Mouse (Mus musculus): ENCODE measurements at regions not wholly inside any gene's neighbourhood (a gene's known extent, or its start where the extent isn't known, plus 50 kb on each side); places are given as distances from the start of the nearest gene placed in this dataset.

GRCm38 (mm10) chr16:78737902-78738301 lies 161.4 kb upstream of the D16Ertd472e start:
- no peak for TF ChIP-seq CTCF (IDR thresholded peaks at IDR 0.05; ENCODE audit: low read depth, low read length)
- no peak for DNase-seq (ENCODE audit: low spot score)
- H3K4me3 ChIP-seq (ENCODE audit: low read depth, low read length) = no peak overlapping the region
- no peaks in the 10 kb centered on the region for H3K4me1 ChIP-seq (ENCODE audit: insufficient read depth, low read depth, low read length)
- no peak for ATAC-seq (ENCODE audit: extremely low read depth, insufficient number of reproducible peaks, low FRiP score, poor library complexity, severe bottlenecking)
- no peaks in the 10 kb centered on the region for H3K36me3 ChIP-seq (replicated peaks)
- H3K27me3 ChIP-seq (ENCODE audit: insufficient read depth, low read length) = no peaks in the 10 kb centered on the region
- H3K9me3 ChIP-seq (replicated peaks) = peaks cover 10% of the 10 kb centered on the region; the same call in 1 of the 2 replicates

DNA sequence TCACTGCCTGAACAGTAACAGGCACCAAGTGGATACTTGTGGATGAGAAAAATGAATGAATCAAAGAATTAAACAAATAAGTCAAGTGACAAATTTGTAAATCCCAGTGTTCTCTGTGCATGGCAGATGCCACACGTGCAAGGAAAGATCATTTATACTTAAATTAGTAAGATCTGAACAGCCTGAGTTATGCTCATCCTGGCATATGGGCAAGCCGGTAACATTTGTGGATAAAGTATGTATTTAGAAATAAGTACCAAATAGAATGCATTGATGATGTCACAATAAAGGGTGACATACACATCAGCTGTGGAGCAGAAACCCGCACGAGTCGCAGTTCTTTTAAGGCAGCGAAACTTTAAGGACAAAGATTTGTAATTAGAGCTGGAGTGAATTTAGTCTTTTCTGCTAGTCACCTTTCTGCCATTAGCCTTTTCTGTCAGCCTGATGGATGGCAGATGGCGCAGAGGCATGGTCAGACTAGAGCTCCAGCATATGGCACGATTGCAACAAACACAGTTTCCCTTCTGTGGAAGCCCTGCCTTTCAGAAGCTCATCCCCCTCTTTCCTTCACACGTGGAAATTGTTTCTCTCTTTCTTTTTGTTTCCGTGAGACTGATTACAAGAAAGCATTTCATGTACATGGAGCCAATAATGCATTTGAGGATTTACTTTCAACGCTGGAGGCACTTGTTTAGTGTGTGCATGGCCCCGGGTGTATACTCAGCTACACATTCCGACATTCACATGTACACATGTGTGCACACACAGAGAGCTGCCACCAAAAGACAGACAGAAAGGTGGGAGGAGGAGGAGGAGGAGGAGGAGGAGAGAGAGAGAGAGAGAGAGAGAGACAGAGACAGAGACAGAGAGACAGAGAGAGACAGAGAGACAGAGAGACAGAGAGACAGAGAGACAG lies 154.3 kb upstream of the D16Ertd472e start:
- Histone ChIP-seq H3K36me3 (replicated peaks) (no peaks in the 10 kb centered on the region), H3K4me3 (ENCODE audit: low read depth, low read length) (no peak overlapping the region), H3K4me1 (ENCODE audit: insufficient read depth, low read depth, low read length) (no peaks in the 10 kb centered on the region), H3K9me3 (replicated peaks) (0 out of 2 replicates have a peak, but pooled peaks cover 8% of the 10 kb centered on the region), H3K27me3 (ENCODE audit: insufficient read depth, low read length) (no peaks in the 10 kb centered on the region)
- DNase-seq (ENCODE audit: low spot score) (no peak), ATAC-seq (ENCODE audit: extremely low read depth, insufficient number of reproducible peaks, low FRiP score, poor library complexity, severe bottlenecking) (no peak)
- no peak for TF ChIP-seq GATA1 (IDR thresholded peaks at IDR 0.05; ENCODE audit: borderline replicate concordance, low read length)
- no peak for TF ChIP-seq GATA2 (IDR thresholded peaks at IDR 0.05; ENCODE audit: borderline replicate concordance, low read depth, low read length)
- TF ChIP-seq POLR2AphosphoS5 (IDR thresholded peaks at IDR 0.05; ENCODE audit: insufficient replicate concordance, low read depth, low read length) = no peak
- no peak for TF ChIP-seq CTCF (IDR thresholded peaks at IDR 0.05; ENCODE audit: low read depth, low read length)
- no peak for TF ChIP-seq TAL1 (conservative IDR thresholded peaks at IDR 0.05; ENCODE audit: low read depth, low read length)

DNA sequence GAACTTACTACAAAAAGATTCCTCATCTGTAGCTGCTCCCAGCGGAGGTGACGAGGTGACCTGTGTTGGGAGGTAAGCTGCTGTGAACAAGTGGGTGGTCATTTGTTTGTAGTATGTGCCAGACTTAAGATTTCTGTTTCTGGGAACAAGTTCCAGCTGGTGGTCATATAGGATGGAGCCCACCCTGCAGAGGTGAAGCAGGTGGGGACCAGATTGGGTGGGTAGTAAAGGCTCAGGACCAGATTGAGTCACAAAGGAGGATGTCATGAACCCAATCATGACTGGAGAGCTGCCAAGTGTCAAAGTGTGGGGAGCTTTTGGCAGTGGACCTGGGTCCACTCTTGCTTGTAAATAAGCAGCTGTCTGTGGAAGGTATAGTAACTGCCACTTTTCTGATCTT lies 149.0 kb upstream of the D16Ertd472e start:
- H3K4me3 ChIP-seq (ENCODE audit: low read depth, low read length) = no peak overlapping the region
- TF ChIP-seq POLR2AphosphoS5 (IDR thresholded peaks at IDR 0.05; ENCODE audit: insufficient replicate concordance, low read depth, low read length) (no peak), CTCF (IDR thresholded peaks at IDR 0.05; ENCODE audit: low read depth, low read length) (no peak), TAL1 (conservative IDR thresholded peaks at IDR 0.05; ENCODE audit: low read depth, low read length) (no peak), GATA2 (IDR thresholded peaks at IDR 0.05; ENCODE audit: borderline replicate concordance, low read depth, low read length) (no peak)
- no peak for ATAC-seq (ENCODE audit: extremely low read depth, insufficient number of reproducible peaks, low FRiP score, poor library complexity, severe bottlenecking)
- peaks cover 9% of the 10 kb centered on the region; the same call in 1 of the 2 replicates for H3K9me3 ChIP-seq (replicated peaks)
- no peaks in the 10 kb centered on the region for H3K36me3 ChIP-seq (replicated peaks)
- no peaks in the 10 kb centered on the region for H3K27me3 ChIP-seq (ENCODE audit: insufficient read depth, low read length)
- DNase-seq (ENCODE audit: low spot score) = no peak
- H3K4me1 ChIP-seq (ENCODE audit: insufficient read depth, low read depth, low read length) = no peaks in the 10 kb centered on the region

- TF ChIP-seq TAL1 (conservative IDR thresholded peaks at IDR 0.05; ENCODE audit: low read depth, low read length) (no peak), POLR2AphosphoS5 (IDR thresholded peaks at IDR 0.05; ENCODE audit: insufficient replicate concordance, low read depth, low read length) (no peak), GATA2 (IDR thresholded peaks at IDR 0.05; ENCODE audit: borderline replicate concordance, low read depth, low read length) (no peak), GATA1 (IDR thresholded peaks at IDR 0.05; ENCODE audit: borderline replicate concordance, low read length) (no peak), CTCF (IDR thresholded peaks at IDR 0.05; ENCODE audit: low read depth, low read length) (no peak)
- no peak overlapping the region for H3K4me3 ChIP-seq (ENCODE audit: low read depth, low read length)
- DNase-seq (ENCODE audit: low spot score) (no peak), ATAC-seq (ENCODE audit: extremely low read depth, insufficient number of reproducible peaks, low FRiP score, poor library complexity, severe bottlenecking) (no peak)
- peaks cover 12% of the 10 kb centered on the region for H3K9me3 ChIP-seq (replicated peaks)
- H3K27me3 ChIP-seq (ENCODE audit: insufficient read depth, low read length) = no peaks in the 10 kb centered on the region
- H3K4me1 ChIP-seq (ENCODE audit: insufficient read depth, low read depth, low read length) = no peaks in the 10 kb centered on the region
- H3K36me3 ChIP-seq (replicated peaks) = no peaks in the 10 kb centered on the region
Observed at GRCm38 (mm10) chr16:78709943-78710342, 133.4 kb upstream of the D16Ertd472e start.

DNA sequence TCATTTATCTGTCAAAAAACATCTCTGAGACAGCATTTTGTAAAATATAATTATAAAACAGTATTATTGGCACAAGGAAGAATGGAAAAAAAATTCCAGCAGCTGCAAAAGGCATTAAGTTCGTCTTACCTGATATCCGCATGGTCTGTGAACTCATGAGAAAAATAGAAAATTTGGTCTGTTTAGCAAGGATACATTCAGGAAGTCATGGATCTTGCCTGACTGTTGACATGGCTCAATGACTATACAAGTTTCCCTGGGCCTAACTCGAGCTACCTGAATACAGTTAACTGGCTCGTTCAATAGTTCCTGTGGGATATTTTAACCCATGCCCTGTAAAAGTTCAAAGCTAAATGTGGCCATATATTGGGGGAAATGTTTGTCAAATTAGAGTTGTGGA lies 131.1 kb upstream of the D16Ertd472e start:
- no peaks in the 10 kb centered on the region for H3K36me3 ChIP-seq (replicated peaks)
- H3K4me1 ChIP-seq (ENCODE audit: insufficient read depth, low read depth, low read length) = no peaks in the 10 kb centered on the region
- H3K27me3 ChIP-seq (ENCODE audit: insufficient read depth, low read length) = no peaks in the 10 kb centered on the region
- peaks cover 12% of the 10 kb centered on the region for H3K9me3 ChIP-seq (replicated peaks)
- ATAC-seq (ENCODE audit: extremely low read depth, insufficient number of reproducible peaks, low FRiP score, poor library complexity, severe bottlenecking) (no peak), DNase-seq (ENCODE audit: low spot score) (no peak)
- no peak overlapping the region for H3K4me3 ChIP-seq (ENCODE audit: low read depth, low read length)
- TF ChIP-seq CTCF (IDR thresholded peaks at IDR 0.05; ENCODE audit: low read depth, low read length) = no peak
- TF ChIP-seq TAL1 (conservative IDR thresholded peaks at IDR 0.05; ENCODE audit: low read depth, low read length) = no peak
- TF ChIP-seq GATA1 (IDR thresholded peaks at IDR 0.05; ENCODE audit: borderline replicate concordance, low read length) = no peak
- no peak for TF ChIP-seq POLR2AphosphoS5 (IDR thresholded peaks at IDR 0.05; ENCODE audit: insufficient replicate concordance, low read depth, low read length)
- TF ChIP-seq GATA2 (IDR thresholded peaks at IDR 0.05; ENCODE audit: borderline replicate concordance, low read depth, low read length) = no peak

DNA sequence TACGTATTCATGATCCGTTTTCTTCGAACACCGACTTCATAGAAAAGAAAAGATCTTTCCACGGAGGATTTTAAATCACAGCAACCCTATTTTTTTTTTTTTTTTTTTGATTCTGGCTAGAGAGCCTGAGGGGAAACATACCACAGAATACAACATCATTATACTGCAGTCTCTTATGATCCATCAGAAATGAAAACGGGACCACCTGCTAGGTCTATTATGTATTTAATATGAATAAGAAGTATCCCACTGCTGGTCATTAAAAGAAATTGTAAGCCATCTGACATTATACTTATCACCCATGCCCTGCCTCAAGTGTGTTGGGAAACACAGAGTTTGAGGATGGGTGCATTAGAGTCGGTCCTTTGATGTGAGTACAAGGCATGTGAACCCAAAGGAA lies 130.7 kb upstream of the D16Ertd472e start:
- no peak overlapping the region for H3K4me3 ChIP-seq (ENCODE audit: low read depth, low read length)
- H3K36me3 ChIP-seq (replicated peaks) = no peaks in the 10 kb centered on the region
- no peaks in the 10 kb centered on the region for H3K27me3 ChIP-seq (ENCODE audit: insufficient read depth, low read length)
- no peak for ATAC-seq (ENCODE audit: extremely low read depth, insufficient number of reproducible peaks, low FRiP score, poor library complexity, severe bottlenecking)
- DNase-seq (ENCODE audit: low spot score) = no peak
- peaks cover 9% of the 10 kb centered on the region for H3K9me3 ChIP-seq (replicated peaks)
- TF ChIP-seq GATA2 (IDR thresholded peaks at IDR 0.05; ENCODE audit: borderline replicate concordance, low read depth, low read length) (no peak), POLR2AphosphoS5 (IDR thresholded peaks at IDR 0.05; ENCODE audit: insufficient replicate concordance, low read depth, low read length) (no peak), CTCF (IDR thresholded peaks at IDR 0.05; ENCODE audit: low read depth, low read length) (no peak), GATA1 (IDR thresholded peaks at IDR 0.05; ENCODE audit: borderline replicate concordance, low read length) (no peak), TAL1 (conservative IDR thresholded peaks at IDR 0.05; ENCODE audit: low read depth, low read length) (no peak)
- no peaks in the 10 kb centered on the region for H3K4me1 ChIP-seq (ENCODE audit: insufficient read depth, low read depth, low read length)

Data from G1E (cell line).